Comparison of ENCODE assay signal across 25 mouse cellular contexts in genomic region chr2:168299650-168300049, GRCm38 (mm10). TPM values are rescaled to one million over a fixed set of nuclear protein-coding genes. Genes with fewer than 3 reads are reported as not detected.
DNase-seq lines count a peak whose midpoint lies in the region; ATAC-seq and TF ChIP-seq lines count a peak whose summit lies in the region.
"Had no signal": no experiment of that assay in that cellular context is flagged by ENCODE, and none has a peak within 500 bp of the region (broad histone marks: within the 10 kb centered on the region; RNA-seq: fewer than 3 reads in every experiment).

No protein-coding gene starts in this region.

- intact Hi-C loops in gastrocnemius, adult 2 months (cut with DNase I), result no loop called here

- H3K27ac ChIP-seq in gastrocnemius, adult 2 months, result no peak overlapping the region
- H3K27ac ChIP-seq: forebrain, embryonic 10.5 days; forebrain, embryonic 13.5 days; heart, embryonic 15.5 days; hindbrain, embryonic 10.5 days; hindbrain, embryonic 13.5 days; intestine, embryonic 15.5 days had no signal

- TF ChIP-seq CTCF in gastrocnemius, adult 2 months (IDR thresholded peaks at IDR 0.05), result no peak

- H3K4me3 ChIP-seq in gastrocnemius, adult 2 months, result no peak overlapping the region
- H3K4me3 ChIP-seq: forebrain, embryonic 10.5 days; forebrain, embryonic 13.5 days; heart, embryonic 12.5 days; heart, embryonic 15.5 days; hindbrain, embryonic 10.5 days; hindbrain, embryonic 13.5 days; intestine, embryonic 15.5 days had no signal

- peak; percentile 70; the same call in 1 of the 2 replicates for ATAC-seq in frontal cortex, adult (ENCODE audit: low TSS enrichment)
- ATAC-seq: activated CD4-positive, CD25-positive, alpha-beta regulatory T cell, adult 4 months; forebrain, embryonic 13.5 days; forebrain, embryonic 16.5 days; hindbrain, embryonic 16.5 days; intestine, embryonic 15.5 days had no signal

- no peak for DNase-seq in frontal cortex, postnatal 14 days (ENCODE audit: low spot score in 2 of 2)
- DNase-seq in gastrocnemius, adult 2 months, result peak; percentile 4
- no peak for DNase-seq in gastrocnemius, adult 18-20 months (ENCODE audit: low spot score)
- peak; percentile 46 for DNase-seq in right cerebral cortex, adult 18-20 months
- no peak for DNase-seq in right cerebral cortex, postnatal 10 days (ENCODE audit: low spot score in 2 of 2)
- DNase-seq: adrenal gland, adult 8-10 months; adrenal gland, postnatal 25 days; cerebellum, adult 18-20 months; cerebellum, adult 9-10 months; cerebellum, postnatal 14 days; gastrocnemius, postnatal 25 days; heart, adult 18-20 months; heart, postnatal 10 days; heart, postnatal 36 days had no signal

RNA-seq across cellular contexts. Expression of gene Kcng1, which starts 18.1 kb away (rescaled TPM):
- under 1 TPM in 1 of 2 experiments, not detected in 1; 0.39 TPM for total RNA-seq in gastrocnemius, adult 2 months (2021)
- total RNA-seq in gastrocnemius, adult 18-20 months (2021), result under 1 TPM in 1 of 2 experiments, not detected in 1; 0.09 TPM
- total RNA-seq: heart, adult 18-20 months had no signal

Comparison
In these comparisons a context has a peak if more than half of its experiments do, and no peak if none do; other contexts are left out.
1. DNase-seq: peak in gastrocnemius, adult 2 months (single experiment) and right cerebral cortex, adult 18-20 months (single experiment); none in frontal cortex, postnatal 14 days (0 of 2), gastrocnemius, adult 18-20 months (single experiment) and right cerebral cortex, postnatal 10 days (0 of 2).